In the genomic region with DNA sequence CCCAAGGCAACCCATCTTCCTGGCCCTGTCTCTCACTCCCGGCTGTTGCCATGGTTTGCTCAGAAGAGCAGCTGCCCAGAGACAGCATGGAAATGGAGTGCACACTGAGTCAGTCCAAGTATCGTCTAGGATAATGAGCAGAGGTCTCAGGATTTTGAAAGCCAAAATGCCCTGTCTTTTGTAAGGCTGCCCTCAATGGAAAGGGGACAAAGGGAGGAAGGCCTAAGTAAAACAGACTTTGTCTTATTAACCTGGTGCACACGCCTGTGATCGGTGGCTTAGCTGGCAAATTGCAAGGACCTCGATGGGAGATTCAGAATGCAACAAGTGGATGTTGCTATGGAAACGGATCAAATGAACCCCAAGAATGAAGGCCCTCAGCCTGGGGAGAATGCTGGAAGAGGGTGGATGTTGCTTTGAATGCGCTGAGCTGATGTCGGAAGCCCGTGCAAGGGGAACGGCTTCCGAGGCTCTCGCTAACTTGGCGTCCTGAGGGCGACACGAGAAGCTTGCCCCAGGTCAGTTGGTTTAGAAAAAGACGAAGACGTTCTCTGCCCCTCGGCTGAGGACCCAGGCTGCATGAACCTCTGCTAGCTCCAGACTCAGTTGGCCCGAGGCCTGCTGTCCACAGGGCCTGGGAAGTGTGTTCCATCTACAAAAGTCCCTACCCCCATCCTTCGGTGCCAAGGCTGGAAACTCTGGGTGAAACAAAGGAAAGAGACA, we compare ENCODE assay signal across 9 mouse cellular contexts.
DNase-seq lines count a peak whose midpoint lies in the region; ATAC-seq lines count a peak whose summit lies in the region.
"Had no signal": no experiment of that assay in that cellular context is flagged by ENCODE, and none has a peak within 500 bp of the region (broad histone marks: within the 10 kb centered on the region; RNA-seq: fewer than 3 reads in every experiment).

No protein-coding gene starts in this region.

- peak overlapping the region; percentile 27; the same call in 1 of the 2 replicates for H3K27ac ChIP-seq in forebrain, embryonic 14.5 days (ENCODE audit: low read depth, low read length)
- H3K27ac ChIP-seq in midbrain, embryonic 12.5 days (replicated peaks) = 0 out of 2 replicates have a peak overlapping the region, but pooled peaks have one; percentile 0
- H3K27ac ChIP-seq: embryonic facial prominence, embryonic 15.5 days had no signal

- H3K9ac ChIP-seq in forebrain, embryonic 14.5 days (ENCODE audit: low read length) = no peak overlapping the region
- no peak overlapping the region for H3K9ac ChIP-seq in midbrain, embryonic 12.5 days (replicated peaks)
- H3K9ac ChIP-seq: embryonic facial prominence, embryonic 15.5 days had no signal

- peak overlapping the region; percentile 26 for H3K4me2 ChIP-seq in forebrain, embryonic 14.5 days (ENCODE audit: low read length)
- peak overlapping the region; percentile 46 for H3K4me2 ChIP-seq in midbrain, embryonic 12.5 days (replicated peaks)

- WGBS in forebrain, embryonic 14.5 days = 13% methylated on average over 20 of the region's 20 CpGs
- 15% methylated on average over 20 of the region's 20 CpGs for WGBS in midbrain, embryonic 12.5 days

- H3K4me1 ChIP-seq in forebrain, embryonic 14.5 days (ENCODE audit: control insufficient read depth, insufficient read depth, low read length) = peaks cover 43% of the 10 kb centered on the region
- H3K4me1 ChIP-seq in midbrain, embryonic 12.5 days = peaks cover 40% of the 10 kb centered on the region

- no peaks in the 10 kb centered on the region for H3K27me3 ChIP-seq in forebrain, embryonic 14.5 days (replicated peaks; ENCODE audit: control insufficient read depth, insufficient read depth, low read length)
- peaks cover 53% of the 10 kb centered on the region for H3K27me3 ChIP-seq in midbrain, embryonic 12.5 days
- H3K27me3 ChIP-seq: embryonic facial prominence, embryonic 15.5 days had no signal

- H3K9me3 ChIP-seq in forebrain, embryonic 14.5 days (replicated peaks; ENCODE audit: control insufficient read depth, low read length) = 0 out of 2 replicates have a peak, but pooled peaks cover 3% of the 10 kb centered on the region
- no peaks in the 10 kb centered on the region for H3K9me3 ChIP-seq in midbrain, embryonic 12.5 days
- H3K9me3 ChIP-seq: embryonic facial prominence, embryonic 15.5 days; G1E had no signal

- no peak overlapping the region for H3K4me3 ChIP-seq in forebrain, embryonic 14.5 days (ENCODE audit: low read depth, low read length)
- no peak overlapping the region for H3K4me3 ChIP-seq in midbrain, embryonic 12.5 days
- H3K4me3 ChIP-seq: embryonic facial prominence, embryonic 15.5 days had no signal

- DNase-seq in right cerebral cortex, postnatal 25 days = peak; percentile 16
- DNase-seq in right cerebral cortex, adult 2 months (ENCODE audit: low spot score in 2 of 2) = no peak
- peak; percentile 81 for DNase-seq in forebrain, embryonic 14.5 days (ENCODE audit: low spot score)
- no peak for DNase-seq in urinary bladder, postnatal 14 days (ENCODE audit: low spot score)
- DNase-seq in urinary bladder, adult 2 months (ENCODE audit: low spot score) = no peak
- DNase-seq in thymus, postnatal 14 days = no peak

- ATAC-seq in forebrain, embryonic 14.5 days = peak; percentile 54
- peak; percentile 73 for ATAC-seq in midbrain, embryonic 12.5 days (ENCODE audit: low FRiP score, low read depth)

- no peaks in the 10 kb centered on the region for H3K36me3 ChIP-seq in forebrain, embryonic 14.5 days (ENCODE audit: control insufficient read depth, insufficient read depth, low read length)
- no peaks in the 10 kb centered on the region for H3K36me3 ChIP-seq in midbrain, embryonic 12.5 days
- H3K36me3 ChIP-seq: embryonic facial prominence, embryonic 15.5 days; G1E had no signal

Comparison
In these comparisons a context has a peak if more than half of its experiments do, and no peak if none do; other contexts are left out.
1. DNase-seq: peak in right cerebral cortex, postnatal 25 days (single experiment) and forebrain, embryonic 14.5 days (single experiment); none in right cerebral cortex, adult 2 months (0 of 2), urinary bladder, postnatal 14 days (single experiment), urinary bladder, adult 2 months (single experiment) and thymus, postnatal 14 days (single experiment).